Mouse (Mus musculus) spleen, embryonic (tissue): ENCODE measurements around the gene Svop.

Experiments
- CTCF ChIA-PET: fragments of 350-600 bp; sonication (Branson Sonifier 250); formaldehyde crosslinking; loops from one replicate; lab custom pipeline; 2022; lab: Charles Lee

The Svop gene

GRCm38 (mm10) chr5:114091057-114091807 lies at the start of gene Svop:
TSS of gene Svop (minus strand) at chr5:114091570.
- CTCF ChIA-PET, result interaction anchor here (0.7 kb wide), 1 partner anchor 14 kb away, joined by 7 read pairs; no protein-coding TSS in a partner anchor

DNA sequence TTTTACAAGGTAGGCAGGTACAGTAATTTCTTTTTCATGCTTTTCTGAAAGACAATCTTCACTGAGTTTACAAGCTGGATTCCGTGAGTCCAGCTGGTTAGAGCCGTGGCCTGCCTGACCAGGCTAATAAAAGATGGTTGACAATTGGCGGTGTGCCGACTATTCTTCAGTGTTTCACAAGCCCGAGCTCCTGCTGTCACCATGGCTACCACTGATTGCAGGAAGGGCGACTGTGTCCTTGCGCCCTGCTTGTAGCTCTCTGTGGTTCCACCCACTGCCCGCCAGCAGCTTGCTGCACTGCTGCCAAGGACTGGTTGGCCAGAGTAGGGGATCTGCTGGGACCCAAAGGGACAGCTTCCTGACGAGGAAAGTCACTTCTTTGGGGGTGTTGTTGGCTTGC lies 47.8 kb upstream of the Svop start:
- CTCF ChIA-PET, result no interaction called here

- CTCF ChIA-PET, result interaction anchor here (0.7 kb wide), 1 partner anchor 1369 kb away, joined by 5 read pairs; no protein-coding TSS in a partner anchor
Observed at GRCm38 (mm10) chr5:114138277-114139164, 47.2 kb upstream of the Svop start.

GRCm38 (mm10) chr5:114137481-114138276 lies 46.3 kb upstream of the Svop start:
- CTCF ChIA-PET, result interaction anchor here (0.7 kb wide), 1 partner anchor 1370 kb away, joined by 5 read pairs; no protein-coding TSS in a partner anchor

GRCm38 (mm10) chr5:114135516-114135915 lies 44.1 kb upstream of the Svop start:
- CTCF ChIA-PET, result no interaction called here

DNA sequence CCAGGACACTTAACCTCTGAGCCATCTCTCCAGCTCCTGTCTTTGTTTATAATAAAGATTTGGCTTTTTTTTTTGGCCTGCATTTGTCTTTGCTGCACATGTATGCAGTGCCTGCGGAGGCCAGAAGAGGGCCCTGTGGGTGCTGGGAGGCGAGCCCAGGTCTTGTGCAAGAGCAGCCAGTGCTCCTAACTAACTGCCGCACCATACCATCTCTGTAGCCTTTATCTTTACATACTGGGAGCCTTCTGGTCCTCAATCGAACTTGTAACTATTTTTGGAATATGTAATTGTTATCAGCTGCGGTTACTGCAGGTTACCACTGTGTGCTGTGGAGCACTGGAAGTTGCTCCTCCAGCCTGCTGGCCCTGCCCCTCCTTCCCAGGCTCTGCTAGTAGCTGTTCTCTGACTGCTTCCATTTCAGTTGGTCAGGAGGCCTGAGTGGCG lies 42.7 kb upstream of the Svop start:
- CTCF ChIA-PET, result no interaction called here

DNA sequence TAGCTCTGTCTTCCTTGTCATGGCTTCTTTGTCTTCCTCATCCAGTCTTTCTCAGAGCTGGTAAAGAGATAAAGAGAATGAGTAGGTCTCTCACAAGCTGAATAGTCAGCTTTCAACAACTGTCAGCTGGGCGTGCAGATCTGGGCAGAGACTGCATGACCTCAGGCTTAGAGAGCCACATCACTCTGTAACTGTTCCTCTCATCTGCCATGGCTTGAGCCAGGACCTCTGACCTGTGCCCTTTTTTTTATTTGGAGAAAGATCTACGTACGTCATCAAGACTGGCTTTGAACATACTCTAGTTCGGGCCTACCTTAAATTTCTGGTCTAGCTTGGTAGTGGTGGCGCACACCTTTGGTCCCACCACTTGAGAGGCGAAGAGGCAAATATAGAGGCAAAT lies 41.5 kb upstream of the Svop start:
- CTCF ChIA-PET, result interaction anchor here (0.8 kb wide), 1 partner anchor 32 kb away, joined by 4 read pairs; no protein-coding TSS in a partner anchor

DNA sequence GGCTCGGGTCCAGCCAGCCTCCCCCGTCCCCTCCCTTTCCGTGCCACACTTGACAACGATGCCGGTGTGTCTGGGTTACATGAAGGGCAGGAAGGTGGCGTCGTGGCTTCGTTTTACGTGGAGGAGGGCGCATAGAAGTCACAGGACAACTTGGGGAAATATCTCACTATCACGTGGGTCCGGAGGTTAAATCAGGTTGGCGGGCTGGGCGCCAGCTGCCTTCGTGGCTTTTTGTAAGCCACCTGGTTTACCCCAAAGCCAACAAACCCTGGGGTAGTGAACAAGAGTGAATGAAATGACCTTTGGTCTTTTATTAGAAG lies 40.1 kb upstream of the Svop start:
- CTCF ChIA-PET, result interaction anchor here (0.6 kb wide), 1 partner anchor 482 kb away, joined by 3 read pairs; no protein-coding TSS in a partner anchor

- CTCF ChIA-PET, result no interaction called here
Observed at GRCm38 (mm10) chr5:114130698-114131520, 39.5 kb upstream of the Svop start.

GRCm38 (mm10) chr5:114130211-114130605 lies 38.8 kb upstream of the Svop start, which contains the start of gene Ung:
TSS of gene Ung (plus strand) at chr5:114130386.
- CTCF ChIA-PET, result interaction anchor here (0.7 kb wide), 1 partner anchor 437 kb away, joined by 3 read pairs; no protein-coding TSS in a partner anchor

DNA sequence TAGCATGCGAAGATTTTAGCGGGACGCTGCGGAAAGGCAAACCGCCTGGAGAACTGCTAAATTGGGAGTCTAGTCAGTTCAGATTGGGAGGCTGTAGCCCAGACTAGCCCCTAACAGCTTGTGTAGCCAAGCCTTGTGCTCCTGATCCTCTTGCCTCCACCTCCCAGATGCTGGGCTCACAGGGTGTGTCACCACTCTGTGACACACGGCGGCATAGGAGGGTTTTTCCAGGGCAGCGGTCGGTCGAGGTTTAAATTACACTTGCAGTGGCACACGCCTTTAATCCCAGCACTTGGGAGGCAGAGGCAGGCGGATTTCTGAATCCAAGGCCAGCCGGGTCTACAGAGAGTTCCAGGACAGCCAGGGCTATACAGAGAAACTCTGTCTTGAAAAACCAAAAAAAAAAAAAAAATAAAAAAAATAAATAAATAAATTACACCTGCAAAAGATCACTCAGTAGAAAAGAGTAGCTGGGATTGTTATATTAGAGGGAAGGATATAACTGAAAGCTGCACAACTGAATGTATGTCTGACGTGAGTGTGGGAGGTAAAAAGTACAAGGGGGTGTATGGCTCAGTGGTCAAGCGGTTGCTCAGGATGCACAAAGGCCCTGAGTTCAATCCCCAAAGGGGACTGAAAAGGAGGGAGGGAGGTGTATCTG lies 38.3 kb upstream of the Svop start:
- CTCF ChIA-PET, result interaction anchor here (0.7 kb wide), 1 partner anchor 437 kb away, joined by 3 read pairs; no protein-coding TSS in a partner anchor

- CTCF ChIA-PET, result interaction anchor here (0.6 kb wide), 1 partner anchor 169 kb away, joined by 3 read pairs; no protein-coding TSS in a partner anchor
Observed at GRCm38 (mm10) chr5:114127374-114128349, 36.3 kb upstream of the Svop start, which contains the start of gene Alkbh2. TSS of gene Alkbh2 (minus strand) at chr5:114128218.

- CTCF ChIA-PET, result interaction anchor here (0.6 kb wide), 1 partner anchor 168 kb away, joined by 3 read pairs; no protein-coding TSS in a partner anchor
Observed at GRCm38 (mm10) chr5:114126499-114127244, 35.3 kb upstream of the Svop start.

DNA sequence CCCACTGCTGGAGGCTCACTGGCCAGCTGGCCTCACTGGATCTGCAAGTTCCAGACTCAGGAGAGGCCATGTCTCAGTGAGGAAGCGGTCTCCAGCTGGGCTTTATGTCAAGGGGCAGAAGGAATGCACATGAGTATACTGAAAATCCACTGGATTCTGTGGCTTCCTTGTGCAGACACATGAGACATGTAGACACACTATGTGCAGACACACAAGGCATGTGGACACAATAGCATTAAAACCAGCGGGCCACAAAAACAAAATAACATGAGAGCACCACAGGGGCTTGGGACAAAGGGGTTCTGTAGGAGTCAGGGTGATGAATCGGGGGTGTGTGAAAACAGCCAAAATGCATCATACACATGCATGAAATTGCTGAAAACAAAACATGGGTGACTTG lies 34.6 kb upstream of the Svop start:
- CTCF ChIA-PET, result no interaction called here

DNA sequence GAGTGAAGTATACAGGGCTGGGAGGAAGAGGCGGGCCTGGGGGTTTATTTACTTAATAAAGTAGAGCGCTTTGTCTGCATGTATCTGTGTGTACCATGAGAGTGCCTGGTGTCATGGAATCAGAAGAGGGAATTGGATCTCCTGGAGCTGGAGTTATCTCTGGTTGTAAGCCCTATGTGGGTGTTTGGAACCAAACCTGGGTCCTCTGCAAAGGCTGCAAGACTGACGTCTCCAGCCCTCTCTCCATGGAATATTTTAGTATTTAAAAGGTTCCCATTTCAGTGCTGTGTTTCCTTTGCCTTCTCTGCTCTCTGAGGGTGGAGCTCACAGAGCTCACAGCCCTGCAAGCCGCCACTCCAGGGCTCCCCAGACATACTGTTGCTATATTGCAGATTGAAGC lies 28.4 kb upstream of the Svop start:
- CTCF ChIA-PET, result no interaction called here

DNA sequence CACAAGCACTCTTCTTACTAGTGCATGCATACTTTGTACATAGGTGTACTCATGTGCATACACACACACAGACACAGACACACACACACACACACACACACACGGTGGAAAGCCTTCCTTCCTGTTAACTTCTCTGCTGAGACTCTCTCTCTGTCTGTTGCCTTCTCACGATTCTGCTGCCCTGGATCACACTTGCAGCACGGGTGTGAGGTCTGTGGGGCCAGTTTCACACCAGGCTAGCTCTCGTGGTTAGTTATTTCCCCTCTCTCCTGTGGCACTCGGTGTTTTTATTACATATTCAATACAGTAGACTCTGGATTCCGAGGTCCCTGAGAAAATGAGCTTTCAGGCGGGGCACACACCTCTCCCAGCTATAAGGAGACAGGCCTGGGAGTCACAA lies 25.2 kb upstream of the Svop start:
- CTCF ChIA-PET, result no interaction called here

DNA sequence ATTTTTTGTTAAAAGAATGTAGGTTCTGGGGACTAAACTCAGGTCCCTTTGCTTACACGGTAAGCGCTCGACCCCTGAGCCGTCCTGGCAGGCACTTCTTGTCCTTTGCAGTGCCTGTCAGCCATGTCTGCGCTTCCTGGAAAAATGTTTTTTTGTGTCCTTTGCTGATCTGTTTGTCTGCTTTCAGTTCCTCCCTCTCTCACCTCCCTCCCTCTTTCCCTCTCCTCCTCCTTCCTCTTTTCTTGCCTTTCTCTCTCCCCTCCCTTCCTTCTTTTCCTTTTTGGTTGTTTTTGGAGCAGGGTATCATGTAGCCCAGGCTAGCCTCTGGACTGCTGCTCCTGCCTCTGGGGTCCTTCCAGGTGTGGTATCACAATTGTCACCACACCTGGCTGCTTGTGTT lies 23.7 kb upstream of the Svop start:
- CTCF ChIA-PET, result no interaction called here

- CTCF ChIA-PET, result no interaction called here
Observed at GRCm38 (mm10) chr5:114113334-114113733, 22.0 kb upstream of the Svop start.
